Mouse (Mus musculus) thymus, postnatal 14 days (tissue): ENCODE data around the gene Foxj2.

Source experiments
- DNase-seq: peaks from one replicate; pipeline ENCODE4 v3.0.0; 2021

Gene Foxj2

DNA sequence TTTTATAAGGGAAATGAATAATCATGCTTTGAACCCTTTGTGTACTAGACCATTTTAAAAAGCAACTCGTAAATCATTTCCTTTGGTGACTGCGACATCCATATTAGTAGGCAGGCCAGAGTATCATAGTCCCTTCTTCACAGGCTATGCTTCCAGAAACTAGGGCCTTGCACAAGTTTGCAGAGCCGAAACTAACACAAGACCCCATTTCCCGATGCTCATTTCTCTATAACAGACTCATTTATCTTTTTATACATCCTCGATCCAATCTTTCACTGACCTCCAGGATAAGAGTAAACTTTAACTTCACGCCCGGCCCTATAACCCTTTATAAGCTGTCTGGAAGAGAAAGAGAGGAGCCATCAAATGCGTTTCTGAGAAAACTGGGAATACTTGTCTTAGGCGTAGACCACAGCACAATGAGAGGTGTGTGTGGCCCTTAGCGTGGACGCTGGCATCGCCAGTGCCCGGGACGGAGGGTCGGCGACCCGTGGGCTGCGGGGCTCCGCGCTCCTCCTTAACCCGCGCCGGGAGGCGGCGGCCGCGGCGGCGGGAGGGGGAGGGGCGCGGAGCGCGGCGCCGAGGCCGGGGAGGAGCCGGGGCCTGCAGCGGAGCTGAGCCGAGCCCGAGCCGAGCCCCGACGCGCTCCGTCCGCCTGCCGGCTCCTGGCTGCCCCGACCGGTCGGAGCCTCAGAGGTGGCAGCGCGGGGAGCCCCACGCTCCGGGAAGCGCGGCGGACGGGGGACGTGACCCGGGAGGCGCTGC lies at the start of gene Foxj2:
Foxj2 (plus strand) TSS at position 609 of the 765 bp plus-strand sequence.
- DNase-seq: peak; percentile 84

- no peak for DNase-seq
These were observed 48.9 kb upstream of the Foxj2 start for GRCm38 (mm10) chr6:122770760-122771315.

- no peak for DNase-seq
These were observed 47.0 kb upstream of the Foxj2 start for GRCm38 (mm10) chr6:122772701-122773100.

DNA sequence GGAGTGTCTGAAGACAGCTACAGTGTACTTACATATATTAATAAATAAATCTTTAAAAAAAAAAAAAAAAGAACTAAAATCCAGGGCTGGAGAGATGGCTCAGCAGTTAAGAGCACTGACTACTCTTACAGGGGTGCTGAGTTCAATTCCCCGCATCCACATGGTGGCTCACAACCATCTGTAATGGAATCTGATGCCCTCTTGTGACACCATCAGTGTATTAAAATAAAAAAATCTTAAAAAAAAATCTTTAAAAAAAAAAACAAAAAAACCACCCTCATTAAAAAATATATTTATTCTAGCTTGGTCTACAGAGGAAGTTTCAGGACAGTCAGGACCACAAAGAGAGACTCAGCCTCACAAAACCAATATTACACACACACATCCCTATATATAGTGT lies 45.4 kb upstream of the Foxj2 start:
- no peak for DNase-seq

DNA sequence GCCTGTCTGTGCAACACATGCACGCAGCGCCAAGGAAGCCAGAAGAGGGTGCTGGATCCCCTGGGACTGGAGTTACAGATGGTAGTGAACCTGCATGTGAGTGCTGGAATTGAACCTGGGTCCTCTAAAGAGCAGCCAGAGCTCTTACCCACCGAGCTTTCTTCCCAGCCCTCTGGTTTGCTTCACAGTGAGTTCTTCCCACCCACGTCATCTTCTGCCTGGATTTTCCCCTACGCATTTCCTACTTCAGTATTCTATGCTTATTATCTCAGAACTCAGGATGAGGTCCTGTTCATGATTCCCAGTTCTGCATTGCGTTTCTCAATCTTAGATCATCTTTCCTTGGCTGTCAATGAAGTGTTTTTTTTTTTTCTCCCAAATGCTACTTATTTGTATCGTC lies 43.7 kb upstream of the Foxj2 start:
- DNase-seq: no peak

- no peak for DNase-seq
These were observed 39.8 kb upstream of the Foxj2 start for GRCm38 (mm10) chr6:122779916-122780315.

DNA sequence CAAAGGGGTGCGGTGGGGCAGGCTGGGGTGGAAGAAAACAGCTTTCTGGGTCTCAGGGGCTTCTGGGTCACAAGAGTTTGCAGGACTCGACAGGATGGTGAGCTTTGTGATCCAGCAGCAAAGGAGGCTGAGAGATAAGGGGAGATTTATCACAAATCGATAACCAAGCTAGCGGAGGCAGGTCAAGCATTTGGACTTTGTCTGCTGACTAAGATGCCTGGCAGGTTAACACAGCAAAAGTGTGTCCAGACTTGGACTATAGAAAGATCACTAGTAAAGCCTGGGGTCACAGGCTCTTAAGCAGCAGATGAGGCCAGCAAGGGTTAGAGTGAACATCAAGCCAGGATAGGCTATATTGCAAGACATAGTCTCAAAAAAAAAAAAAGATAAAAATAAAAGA lies 38.5 kb upstream of the Foxj2 start:
- DNase-seq: no peak

- DNase-seq: no peak
These were observed 37.5 kb upstream of the Foxj2 start for GRCm38 (mm10) chr6:122782164-122782563.

DNA sequence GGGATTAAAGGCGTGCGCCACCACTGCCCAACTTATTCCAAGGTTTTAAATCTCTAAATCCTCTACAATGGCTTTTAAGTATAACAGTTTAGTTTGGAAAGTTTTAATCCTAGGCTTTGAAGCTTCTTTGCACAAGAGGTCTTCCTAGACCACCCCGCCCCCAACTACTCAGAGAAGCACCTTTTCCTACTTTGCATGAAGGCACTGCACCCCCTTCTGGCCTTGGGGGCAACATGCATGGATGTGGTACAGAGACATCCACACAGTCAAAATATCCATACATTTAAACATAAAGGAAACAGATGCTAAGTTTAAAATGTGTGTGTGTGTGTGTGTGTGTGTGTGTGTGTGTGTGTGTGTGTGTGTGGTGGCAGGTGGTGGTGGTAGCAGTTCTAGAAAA lies 34.8 kb upstream of the Foxj2 start:
- DNase-seq: peak; percentile 59

DNA sequence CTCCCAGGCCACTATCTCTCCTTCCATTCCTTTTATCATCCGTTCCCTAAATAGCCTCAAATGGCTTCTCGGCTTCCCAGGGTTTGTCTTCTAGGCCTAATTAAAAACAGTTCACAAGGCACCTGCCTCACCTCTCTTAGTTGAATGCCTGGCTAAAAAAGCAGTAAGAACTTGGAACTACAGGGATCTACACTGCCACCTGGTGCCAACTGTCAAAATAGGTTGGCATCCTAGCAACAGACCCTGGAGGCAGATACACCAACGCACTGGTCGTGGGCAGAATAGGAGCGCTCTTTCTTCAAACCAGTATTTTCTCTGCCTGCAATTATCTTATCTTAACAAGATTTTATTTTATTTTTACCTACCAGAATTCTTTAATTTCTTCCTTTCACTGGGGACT lies 33.4 kb upstream of the Foxj2 start:
- DNase-seq: peak; percentile 69

DNA sequence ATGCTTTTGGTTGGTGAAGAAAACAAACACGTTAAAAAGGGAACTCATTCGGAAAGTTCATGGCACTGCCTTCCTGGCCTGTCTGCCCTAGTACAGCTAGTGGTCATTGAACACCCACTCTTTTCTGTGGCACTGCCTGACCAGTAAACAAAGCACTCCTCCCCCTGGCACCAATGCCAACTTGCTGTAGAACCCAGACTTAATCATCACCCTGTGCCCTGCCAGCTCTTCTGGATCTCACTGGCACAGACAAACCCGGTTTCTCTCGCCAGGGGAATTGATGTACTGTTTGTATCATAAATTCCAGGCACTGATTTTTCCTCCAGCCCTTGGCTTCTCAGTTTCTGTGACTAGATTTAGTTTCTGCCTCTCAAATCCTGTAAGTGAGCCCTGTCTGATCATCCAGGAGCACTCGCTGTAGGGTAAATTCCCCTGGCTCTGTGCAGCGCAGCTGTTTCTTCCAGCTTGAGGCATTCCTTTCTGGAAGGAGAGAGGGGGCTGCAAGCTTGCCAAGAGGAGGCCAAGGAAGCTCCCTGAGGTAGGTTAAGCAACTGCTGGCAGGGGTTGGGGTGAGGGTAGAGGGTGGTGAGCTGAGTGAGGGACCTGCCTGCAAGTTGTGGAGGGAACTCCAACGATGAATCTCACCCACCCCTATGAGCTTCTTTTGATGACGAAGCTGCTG lies 24.3 kb upstream of the Foxj2 start:
- DNase-seq: no peak

- DNase-seq: no peak
These were observed 18.9 kb upstream of the Foxj2 start for GRCm38 (mm10) chr6:122800640-122801300.

DNA sequence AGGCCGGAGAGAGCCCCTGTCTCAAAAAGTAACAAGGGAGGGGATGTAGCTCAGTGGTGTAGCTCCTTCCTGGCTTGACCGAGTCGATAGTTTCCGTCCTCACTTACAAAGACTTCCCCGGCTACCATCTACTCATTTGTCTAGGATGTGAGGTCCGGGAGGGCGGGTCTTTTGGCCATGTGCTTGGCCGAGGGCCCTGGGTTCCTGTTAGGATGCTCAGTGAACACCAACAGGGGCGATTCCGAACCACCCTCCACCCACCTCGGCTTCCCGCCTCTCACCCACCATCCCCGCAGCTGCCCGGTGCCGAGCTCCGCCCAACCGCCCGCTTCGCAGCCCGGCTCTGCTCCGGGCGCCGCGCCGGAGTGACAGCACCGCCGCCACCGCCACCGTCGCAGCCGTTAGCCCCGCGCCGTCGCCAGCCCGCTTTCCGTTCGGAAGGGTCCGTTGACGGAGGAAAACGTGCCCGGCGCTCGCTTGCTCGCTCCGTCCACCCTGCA lies 18.4 kb upstream of the Foxj2 start, which contains the start of gene Slc2a3:
Slc2a3 (minus strand) TSS at position 340 of the 500 bp plus-strand sequence.
- DNase-seq: peak; percentile 60

GRCm38 (mm10) chr6:122801801-122802514 lies 17.8 kb upstream of the Foxj2 start:
- peak; percentile 68 for DNase-seq

- peak; percentile 82 for DNase-seq
These were observed 15.3 kb upstream of the Foxj2 start for GRCm38 (mm10) chr6:122804418-122804817.

- DNase-seq: peak; percentile 77
These were observed 9.6 kb upstream of the Foxj2 start for GRCm38 (mm10) chr6:122810022-122810614.

DNA sequence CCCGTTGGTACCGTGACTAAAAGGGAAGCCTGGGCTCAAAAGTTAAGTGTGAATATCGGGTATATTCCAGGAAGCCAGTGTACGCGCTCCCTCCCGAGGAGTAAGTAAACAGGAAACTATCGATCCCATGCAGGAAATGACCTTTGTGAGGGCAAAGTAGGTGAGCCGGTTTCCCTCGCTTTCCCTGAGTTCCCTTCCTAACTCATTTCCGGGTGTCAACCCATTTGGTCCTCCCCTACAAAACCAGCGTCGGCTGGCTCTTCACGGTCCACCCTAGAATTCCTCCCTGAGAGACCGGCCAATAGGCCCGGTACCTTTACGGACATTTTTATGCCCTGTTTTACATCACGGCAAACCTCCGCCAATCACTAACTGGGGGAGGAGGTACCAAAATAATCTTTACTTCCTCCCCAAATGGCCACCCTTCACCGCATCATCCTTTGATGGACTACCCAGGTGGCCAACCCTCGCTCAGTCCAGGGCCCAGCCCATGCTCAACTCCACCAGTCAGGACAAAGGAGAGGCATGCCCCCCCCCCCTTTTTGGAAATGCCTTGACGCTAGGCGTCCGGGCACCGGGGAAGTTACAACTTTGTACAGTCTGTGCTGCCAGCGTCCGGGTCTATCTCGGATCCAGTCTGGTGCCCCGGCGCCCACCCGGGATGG lies 9.0 kb upstream of the Foxj2 start:
- peak; percentile 88 for DNase-seq

DNA sequence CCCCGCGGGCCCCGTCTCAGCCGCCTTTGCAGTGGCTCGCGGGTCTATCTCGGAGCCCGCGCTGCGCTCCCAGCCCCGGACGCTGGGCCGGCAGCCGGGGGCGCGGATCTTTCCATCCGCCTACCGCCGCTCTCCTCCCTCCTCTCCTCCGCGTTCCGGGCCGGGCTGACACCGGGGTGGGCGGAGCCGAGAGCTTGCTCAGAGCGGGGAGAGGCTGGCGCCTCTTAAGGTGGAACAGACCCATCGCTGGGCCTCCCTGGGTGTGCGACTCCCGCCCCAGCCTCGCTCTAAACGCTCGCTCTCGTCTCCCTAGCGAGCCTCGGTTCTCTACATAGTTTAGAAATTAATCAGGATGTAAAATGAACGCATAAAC lies 8.4 kb upstream of the Foxj2 start:
- DNase-seq: peak; percentile 98

DNA sequence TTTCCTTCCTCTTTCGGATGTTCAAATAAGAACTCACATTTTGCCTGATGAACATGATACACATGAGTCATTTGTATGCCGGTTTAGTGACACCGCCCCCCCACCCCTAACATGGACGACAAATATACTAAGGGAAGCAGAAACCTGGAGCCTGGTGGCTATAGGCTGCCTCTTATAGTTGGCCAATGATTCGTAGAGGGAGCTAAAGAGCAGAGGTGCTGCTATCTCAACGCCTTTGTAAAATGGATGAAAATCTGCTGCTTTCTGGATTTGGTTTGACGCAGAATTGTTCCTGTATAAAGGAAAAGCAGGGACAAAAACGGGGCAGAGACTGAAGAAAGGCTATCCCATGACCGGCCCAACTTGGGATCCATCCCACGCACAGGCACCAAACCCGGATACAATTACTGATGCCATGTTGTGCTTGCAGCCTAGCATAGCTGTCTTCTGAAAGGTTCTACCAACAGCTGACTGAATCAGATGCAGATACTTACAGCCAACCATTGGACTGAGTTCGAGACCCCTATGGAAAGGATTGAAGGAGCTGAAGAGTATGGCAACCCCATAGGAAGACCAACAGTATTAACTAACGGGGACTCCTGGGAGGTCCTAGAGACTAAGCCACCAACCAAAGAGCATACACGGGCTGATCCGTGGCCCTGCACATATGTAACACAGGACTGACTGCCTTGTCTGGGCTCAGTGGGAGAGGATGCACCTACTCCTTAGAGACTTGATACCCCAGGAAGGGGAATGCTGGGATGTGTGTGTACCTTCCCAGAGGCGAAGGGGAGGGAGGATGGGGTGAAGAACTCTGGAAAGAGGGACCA lies 7.7 kb upstream of the Foxj2 start:
- peak; percentile 72 for DNase-seq

GRCm38 (mm10) chr6:122812716-122813115 lies 7.0 kb upstream of the Foxj2 start:
- no peak for DNase-seq

- DNase-seq: no peak
These were observed 6.1 kb upstream of the Foxj2 start for GRCm38 (mm10) chr6:122813640-122814039.
